Mouse (Mus musculus) MN1 (cell line): ENCODE data around the gene Alox12b.
A peak's percentile ranks its signal among the peaks of the same experiment; 100 is the strongest.

ENCODE experiments used
- DNase-seq: peaks from one replicate; pipeline ENCODE4 v3.0.0-alpha.2; 2016; ENCODE audit warnings: low spot score

The Alox12b gene

GRCm38 (mm10) chr11:69156800-69157199, at the start of gene Alox12b:
Gene Alox12b, plus strand, starts transcription at chr11:69156989.
- peak; percentile 55 for DNase-seq

DNA sequence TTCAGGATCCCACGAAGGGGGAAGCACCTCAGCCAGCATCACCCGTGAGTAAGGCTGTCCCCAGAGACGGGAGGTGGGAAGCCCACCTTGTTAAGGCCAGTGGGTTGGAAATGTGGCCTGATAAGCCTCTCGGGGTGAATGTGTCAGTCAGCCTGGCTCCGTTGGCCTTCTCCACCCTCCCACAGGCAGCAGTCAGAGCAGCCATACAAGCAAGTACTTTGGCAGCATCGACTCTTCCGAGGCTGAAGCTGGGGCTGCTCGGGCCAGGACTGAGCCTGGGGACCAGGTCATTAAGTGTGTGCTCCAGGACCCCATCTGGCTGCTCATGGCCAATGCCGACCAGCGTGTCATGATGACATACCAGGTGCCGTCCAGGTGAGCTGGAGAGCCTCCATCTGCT, 49.1 kb upstream of the Alox12b start:
- no peak for DNase-seq

- DNase-seq, result no peak
Observed at GRCm38 (mm10) chr11:69108223-69108622, 48.6 kb upstream of the Alox12b start.

DNA sequence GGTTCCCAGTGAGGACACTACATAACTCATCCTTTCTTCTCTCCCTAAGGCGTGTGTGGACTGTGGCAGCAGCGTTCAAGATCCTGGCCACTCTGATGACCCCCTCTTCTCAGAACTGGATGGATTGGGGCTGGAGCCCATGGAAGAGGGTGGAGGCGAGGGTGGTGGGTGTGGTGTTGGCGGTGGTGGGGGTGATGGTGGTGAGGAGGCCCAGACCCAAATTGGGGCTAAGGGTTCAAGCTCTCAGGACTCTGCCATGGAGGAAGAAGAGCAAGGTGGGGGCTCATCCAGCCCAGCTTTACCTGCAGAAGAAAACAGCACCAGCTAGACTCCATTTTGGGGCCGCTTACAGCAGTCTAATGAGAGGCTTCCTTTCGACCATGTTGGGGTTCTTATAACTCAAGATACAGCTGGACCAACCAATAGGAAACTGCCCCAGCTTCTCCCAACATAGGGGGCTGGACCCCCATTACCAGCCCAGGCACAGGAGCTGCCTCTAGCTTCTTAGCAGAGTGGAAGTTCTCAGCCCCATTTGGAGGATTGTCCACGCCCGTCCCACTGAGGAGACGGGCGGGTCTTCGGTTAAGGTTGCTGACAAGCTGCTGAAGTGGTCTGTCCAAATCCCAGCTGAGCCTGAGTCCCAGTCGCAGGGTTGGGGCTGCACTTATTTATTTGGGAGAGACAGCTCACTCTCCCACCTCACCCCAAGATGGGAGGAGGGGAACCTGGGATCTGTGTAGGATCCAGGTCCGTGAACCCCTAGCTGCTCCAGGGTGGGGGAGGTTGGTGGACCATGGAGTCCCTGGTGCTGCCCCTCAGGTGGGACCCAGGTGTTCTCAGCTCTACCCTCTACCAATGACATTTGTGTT, 47.5 kb upstream of the Alox12b start:
- no peak for DNase-seq

GRCm38 (mm10) chr11:69110319-69111046, 46.3 kb upstream of the Alox12b start:
- peak; percentile 90 for DNase-seq

DNA sequence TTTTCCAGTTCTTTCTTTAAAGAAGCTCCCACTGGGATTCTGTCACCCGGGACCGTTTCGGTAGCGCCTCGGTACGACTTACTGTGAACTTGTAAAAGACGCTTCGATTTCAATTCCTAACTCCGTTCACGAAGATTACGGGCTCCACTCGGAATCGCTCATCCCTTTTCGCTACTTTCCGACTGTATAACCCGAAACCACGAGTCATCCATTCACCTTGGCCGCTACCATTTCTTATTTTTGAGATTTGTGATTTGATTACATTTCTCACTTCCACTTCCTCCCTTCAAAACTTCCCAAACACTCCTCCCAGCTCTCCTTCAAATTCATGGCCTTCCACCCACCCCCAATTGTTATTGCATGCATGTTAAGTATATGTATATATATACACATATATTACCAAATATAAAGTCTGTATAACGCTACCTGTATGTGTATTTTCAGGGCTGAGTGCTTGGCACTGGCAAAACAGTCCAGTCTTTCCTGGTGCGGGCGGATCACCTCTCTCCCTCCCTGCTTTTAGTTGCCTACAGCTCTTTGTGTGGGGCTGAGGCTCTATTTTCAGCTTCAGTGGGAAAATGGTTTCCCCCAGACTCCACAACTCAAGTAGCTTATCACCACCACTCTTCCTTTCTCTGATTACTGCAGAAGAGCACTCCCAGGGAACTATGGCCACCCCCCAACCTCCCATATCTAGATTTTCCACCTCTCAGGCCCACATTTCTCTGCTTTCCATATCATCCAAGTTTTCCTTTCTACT, 45.6 kb upstream of the Alox12b start:
- no peak for DNase-seq

GRCm38 (mm10) chr11:69111865-69112264, 44.9 kb upstream of the Alox12b start:
- DNase-seq, result no peak

DNA sequence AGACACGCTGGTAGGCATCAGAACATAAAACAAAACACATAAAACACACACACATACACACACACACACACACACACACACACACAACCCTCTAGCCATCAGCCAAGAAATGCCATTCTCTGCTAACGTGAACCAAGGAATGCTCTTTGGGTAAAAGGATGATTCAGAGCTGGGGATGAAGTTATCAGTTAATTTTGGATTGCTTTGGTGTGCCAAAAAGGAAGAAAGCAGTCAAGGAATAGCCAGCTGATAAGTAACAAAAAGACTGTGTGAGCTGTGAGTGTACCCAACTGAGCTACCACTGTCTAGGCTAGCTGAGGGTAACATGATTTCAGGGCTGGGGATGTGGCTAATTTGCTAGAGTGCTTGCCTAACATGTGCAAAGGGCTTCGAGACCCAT, 42.8 kb upstream of the Alox12b start:
- DNase-seq, result no peak

DNA sequence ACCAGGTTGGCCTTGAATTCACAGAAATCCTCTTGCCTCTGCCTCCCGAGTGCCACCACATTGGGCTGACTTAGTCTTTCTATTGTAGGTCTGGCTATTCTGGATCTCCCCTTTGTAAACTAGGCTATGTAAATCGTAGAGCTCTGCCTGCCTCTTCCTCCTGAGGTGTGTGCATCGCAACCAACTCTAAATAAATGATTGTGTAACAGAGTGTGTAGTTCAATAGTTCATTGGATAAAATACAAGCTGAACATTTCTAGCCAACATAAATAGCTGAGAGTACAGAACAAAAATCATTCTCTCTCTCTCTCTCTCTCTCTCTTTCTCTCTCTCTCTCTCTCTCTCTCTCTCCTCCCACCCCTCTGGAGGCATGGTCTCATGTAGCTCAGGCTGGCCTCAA, 42.2 kb upstream of the Alox12b start:
- DNase-seq, result no peak

DNA sequence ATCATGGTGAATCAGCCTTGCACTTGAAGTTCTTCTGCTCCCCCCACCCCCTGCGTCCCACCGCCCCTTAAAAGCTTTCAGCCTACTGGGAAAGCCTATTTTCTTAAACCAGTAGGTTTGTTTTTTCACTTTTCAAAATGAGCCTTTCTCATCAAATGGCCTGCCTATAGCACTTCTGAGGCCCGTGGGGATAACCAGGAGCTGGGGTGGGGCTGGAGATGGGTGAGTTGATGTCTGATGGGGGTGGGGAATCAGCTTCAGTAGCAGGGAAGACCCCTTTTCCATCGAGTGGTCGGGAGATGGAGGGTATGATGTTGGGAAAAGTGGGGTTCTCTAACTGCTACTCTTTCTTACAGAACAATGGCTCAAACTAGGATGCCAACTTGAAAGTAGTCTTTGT, 39.9 kb upstream of the Alox12b start:
- no peak for DNase-seq

DNA sequence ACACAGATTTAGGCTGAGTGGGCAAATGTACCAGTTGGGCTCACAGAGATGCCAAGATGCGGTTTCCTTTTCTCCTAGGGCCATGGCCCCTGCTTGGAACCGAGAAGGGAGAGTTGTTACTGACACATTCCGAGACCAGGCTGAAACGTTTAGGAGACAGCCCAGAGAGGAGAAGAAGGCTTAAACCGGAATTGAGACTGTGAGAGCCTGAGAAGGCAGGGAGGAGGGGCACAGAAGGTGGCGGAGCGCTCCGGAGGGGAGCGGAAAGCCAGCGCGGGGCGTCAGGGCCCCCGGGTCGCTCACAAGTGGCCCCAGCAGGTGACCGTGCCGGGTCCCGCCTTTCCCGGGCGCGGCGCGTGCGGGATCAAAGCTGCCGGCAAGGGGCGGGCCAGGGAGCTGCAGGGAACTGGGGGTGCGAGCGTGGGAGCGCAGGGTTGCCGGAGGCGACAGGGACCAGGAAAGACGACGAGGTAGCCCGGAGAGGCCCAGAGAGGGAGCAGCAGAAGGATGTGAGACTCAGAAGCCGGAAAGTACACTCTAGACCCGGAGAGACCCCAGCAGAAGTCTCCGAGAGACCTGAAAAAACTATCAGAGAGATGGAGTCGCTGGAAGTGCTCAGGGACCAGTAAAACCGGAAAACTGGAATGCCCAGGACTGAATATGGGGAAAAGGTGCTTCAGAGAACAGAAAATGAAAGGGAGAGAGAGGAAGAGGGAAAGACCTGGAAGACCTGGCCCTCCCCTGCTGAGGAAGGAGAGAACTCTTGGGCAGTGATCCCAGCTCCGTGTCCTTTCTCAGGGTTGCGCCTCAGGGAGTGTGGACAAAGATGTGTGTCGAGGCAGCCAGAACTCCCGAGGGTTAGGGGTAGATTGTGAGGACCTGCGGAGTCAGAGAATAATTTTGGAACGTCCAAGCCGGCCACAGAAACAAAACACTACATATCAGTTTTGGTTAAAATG, 38.8 kb upstream of the Alox12b start:
- DNase-seq, result peak; percentile 54

DNA sequence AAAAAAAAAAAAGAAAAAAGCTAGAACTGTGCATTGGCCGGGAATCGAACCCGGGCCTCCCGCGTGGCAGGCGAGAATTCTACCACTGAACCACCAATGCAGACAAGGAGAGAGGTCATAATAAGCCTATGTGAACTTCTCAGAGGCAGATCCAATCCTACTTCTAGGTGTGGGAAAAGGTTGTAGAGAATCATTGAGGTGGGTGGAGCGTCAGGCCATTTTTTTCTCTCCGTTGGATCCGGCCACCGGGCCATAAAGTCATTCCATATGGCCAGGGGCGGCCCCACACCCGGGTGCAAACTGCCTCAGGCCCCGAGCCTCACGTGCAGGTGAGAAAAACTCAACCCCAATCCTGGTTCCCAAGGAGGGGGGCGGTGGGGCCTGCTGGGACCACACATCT, 38.0 kb upstream of the Alox12b start:
- DNase-seq, result peak; percentile 91

DNA sequence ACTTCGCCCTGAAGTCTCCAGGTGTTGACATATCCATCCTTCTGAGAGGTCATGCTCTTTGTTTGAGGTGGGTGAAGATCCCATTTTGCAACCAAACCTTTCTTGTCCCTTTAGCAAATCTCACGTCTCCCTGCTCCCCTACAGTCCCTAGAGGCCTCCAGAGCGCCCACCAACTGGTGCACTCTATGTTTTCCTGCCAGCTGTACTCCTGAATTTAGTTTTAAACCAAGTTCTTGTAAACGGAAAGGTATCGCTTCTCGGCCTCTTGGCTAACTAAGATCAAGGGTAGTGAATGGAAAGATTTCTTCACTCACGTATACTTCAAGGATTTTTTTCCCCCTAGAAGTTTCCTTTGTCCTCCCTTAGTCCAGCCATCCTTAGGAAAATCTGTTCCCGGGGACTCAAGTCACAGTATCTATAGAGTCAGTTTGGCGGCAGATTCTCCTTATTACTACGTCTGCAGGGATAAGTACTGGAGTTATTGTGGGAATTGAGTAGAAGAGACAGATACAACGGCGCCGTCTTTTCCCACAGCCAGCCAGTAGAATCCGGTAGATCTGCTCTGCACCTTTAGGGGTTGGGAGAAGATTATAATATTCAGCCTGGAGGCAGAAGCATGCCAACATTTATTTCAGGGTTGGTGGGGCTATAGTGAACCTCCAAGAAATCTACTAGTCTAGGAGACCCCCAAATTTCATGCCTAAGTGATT, 37.2 kb upstream of the Alox12b start:
- DNase-seq, result no peak

DNA sequence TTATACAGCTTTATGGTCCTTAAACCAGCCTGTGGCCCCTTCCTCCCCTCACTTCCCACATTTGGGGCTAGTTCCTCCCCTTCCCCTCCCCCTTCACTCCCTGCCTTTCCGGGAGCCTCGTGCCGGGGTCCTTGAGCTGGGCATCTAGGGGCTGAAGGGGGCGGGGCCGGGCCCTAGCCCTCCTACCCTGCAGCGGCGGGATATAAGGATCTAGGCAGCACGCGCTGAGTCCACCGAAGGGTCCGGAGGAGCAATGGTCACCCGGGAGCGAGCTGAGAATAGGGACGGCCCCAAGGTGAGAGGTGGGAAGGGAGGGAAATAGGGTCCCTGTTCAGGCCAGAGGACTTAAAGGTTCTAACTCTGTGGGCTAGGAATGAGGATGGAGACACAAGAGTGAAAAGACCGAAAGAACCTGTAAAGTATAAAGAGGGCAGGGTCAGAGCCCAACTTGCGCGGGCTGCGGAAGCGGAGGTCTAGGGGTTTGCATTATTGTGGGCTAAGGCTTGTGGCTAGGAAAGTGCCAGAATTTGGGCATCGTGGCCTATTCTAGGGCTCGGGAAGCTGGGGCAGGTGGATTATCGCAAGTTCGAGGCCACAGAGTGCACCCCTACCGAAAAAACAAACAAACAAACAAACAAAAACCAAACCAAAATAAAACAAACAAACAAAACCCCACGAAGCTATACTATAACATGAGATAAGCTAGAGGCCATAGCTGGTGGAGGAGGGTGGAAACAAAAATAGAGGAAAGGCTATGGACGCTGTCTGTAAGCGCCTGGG, 36.4 kb upstream of the Alox12b start, which contains the start of gene Hes7:
Gene Hes7 (plus strand): TSS at position 184 of the 780 bp plus-strand sequence.
- peak; percentile 43 for DNase-seq

DNA sequence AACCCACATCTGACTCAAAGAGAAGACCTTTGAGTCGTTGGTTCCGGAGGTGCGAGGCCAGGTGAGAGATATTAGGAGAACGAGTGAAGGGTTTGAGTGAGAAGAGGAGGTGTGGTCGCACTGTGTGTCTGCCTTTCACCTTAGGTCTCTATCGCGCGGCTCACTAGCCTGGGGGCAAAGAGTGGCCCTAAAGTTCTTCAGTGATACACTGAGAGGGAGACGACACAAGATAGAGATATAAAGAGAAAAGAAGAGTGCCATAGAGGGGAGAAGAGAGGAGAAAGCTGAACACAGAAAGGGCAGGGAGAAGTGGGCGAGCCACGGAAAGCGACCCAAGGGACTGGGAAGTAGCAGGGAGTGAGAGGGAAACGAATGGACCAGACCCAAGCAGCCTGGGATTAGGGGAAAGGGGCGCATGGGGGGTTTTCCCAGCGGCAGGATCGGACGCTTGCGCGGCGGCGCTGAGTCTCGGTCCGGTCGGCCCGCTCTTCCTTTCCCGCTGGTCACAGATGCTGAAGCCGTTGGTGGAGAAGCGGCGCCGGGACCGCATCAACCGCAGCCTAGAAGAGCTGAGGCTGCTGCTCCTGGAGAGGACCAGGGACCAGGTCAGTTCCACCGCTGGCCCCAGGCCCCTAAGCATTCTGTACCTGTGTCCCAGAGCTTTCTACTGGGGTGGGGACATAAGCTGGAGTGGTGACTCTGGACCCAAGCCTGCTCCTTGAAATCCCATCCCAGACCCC, 35.6 kb upstream of the Alox12b start:
- peak; percentile 41 for DNase-seq

- DNase-seq, result peak; percentile 38
Observed at GRCm38 (mm10) chr11:69121741-69122335, 35.0 kb upstream of the Alox12b start.

DNA sequence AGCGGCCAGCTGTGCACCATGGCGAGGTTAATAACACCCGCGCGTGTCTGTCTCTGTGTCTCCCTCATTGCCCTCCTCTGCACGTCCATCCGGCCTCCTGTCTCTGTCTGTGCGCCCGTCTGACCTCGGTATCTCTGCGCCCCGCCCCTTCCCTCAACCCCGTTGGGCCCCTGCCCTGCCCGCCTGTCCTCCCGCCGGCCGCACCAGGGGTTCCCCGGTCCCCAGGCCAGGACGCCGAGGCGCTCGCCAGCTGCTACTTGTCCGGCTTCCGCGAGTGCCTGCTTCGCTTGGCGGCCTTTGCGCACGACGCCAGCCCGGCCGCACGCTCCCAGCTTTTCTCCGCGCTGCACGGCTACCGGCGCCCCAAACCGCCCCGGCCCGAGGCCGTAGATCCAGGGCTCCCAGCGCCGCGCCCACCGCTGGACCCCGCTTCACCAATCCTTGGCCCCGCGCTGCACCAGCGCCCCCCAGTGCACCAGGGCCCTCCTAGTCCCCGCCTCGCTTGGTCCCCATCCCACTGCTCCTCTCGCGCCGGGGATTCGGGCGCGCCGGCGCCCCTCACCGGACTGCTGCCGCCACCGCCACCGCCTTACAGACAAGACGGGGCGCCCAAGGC, 34.3 kb upstream of the Alox12b start, which contains the start of gene 9130213A22Rik:
Gene 9130213A22Rik (minus strand): TSS at position 254 of the 616 bp plus-strand sequence.
- DNase-seq, result peak; percentile 85

DNA sequence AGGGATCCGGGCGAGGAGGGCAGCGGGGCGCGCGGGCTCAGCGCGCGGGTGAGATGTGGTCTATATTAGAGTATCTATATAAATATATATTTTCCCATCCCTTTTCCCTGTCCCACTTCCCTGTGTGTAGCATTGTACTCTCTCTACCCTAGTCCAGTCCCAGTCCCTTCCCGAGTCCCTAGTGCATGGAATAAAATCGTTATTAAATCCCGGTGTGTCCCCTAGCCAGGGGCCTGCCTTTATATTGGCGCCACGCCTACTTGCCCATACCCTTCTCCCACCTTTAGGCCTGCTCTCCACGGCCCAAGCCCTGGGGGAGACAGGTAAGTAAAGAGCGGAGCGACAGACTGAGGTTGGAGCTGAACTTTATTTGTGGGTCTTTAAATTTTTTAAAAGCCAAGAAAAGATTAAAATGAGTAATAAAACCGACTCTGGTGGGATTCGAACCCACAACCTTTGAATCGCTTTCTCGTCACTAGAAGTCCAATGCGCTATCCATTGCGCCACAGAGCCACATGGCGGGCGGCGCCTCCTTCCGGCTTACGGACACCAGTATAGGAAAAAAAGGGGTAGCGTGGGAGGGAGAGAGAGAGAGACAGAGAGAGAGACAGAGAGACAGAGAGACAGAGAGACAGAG, 33.6 kb upstream of the Alox12b start:
- peak; percentile 95 for DNase-seq
